Mouse (Mus musculus): ENCODE data around the gene Mesp2. TPM values are rescaled to one million over a fixed set of nuclear protein-coding genes. Genes with fewer than 3 reads are reported as not detected.
A peak's percentile ranks its signal among the peaks of the same experiment; 100 is the strongest.

The Mesp2 gene
- polyA plus RNA-seq, 1 experiment from 2014 or later, result 1.2 TPM

DNA sequence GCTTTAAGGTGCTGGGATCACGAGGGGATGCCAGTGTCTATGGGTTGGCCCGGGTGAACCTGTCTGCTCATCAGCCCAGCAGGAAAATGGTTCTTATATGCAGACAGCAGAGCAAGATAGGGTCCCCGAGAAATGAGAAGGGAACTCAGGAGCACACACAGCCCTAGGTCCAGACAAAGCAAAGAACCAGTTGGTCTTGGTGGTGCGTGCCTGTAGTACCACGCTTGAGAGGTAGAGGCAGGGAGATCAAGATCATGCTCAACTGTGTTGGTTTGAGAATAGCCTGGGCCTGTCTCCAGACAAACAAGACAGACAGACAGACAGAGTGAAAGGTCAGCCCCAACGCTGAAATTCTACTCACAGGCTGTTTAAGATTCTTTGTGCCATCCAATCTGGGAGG, 11.0 kb upstream of the Mesp2 start:
- no peaks in the 10 kb centered on the region for H3K4me1 ChIP-seq (ENCODE audit: control insufficient read depth, insufficient read depth, low read length)
- H3K9ac ChIP-seq (replicated peaks; ENCODE audit: low read depth, low read length), result no peak overlapping the region
- no peak overlapping the region for H3K27ac ChIP-seq (ENCODE audit: low read length)
- 71% methylated on average over 6 of the region's 6 CpGs for WGBS
- H3K36me3 ChIP-seq (ENCODE audit: control insufficient read depth, insufficient read depth, low read length), result no peaks in the 10 kb centered on the region
- ATAC-seq (ENCODE audit: insufficient number of reproducible peaks, insufficient read depth, low FRiP score, low read depth), result no peak
- H3K27me3 ChIP-seq (ENCODE audit: control insufficient read depth, insufficient read depth, low read length), result no peaks in the 10 kb centered on the region
- no peak overlapping the region for H3K4me3 ChIP-seq (ENCODE audit: low read depth, low read length)
- no peak overlapping the region for H3K4me2 ChIP-seq (replicated peaks; ENCODE audit: low read depth, low read length)
- H3K9me3 ChIP-seq (ENCODE audit: control insufficient read depth, low read depth, low read length), result no peaks in the 10 kb centered on the region

DNA sequence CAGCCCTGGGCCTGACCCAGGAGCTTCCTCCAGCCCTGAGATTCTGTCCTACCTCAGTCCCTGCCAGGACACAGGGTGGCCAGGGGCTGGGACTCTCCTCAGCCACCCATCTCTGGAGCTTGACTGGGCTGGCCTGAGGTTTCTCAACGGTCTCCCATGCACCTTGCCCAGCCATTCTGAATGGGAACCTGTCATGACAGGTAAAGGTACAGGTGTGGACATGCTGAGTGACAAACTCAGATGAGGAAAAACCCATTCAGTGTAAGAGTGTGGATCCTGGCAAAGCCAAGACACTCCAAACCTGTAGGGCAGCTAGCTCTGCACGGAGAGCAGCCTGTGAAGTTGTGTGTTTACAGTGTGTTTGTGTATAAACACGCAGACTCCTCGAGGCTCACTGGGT, 10.2 kb upstream of the Mesp2 start:
- no peak overlapping the region for H3K27ac ChIP-seq (ENCODE audit: low read length)
- ATAC-seq (ENCODE audit: insufficient number of reproducible peaks, insufficient read depth, low FRiP score, low read depth), result no peak
- no peak overlapping the region for H3K4me2 ChIP-seq (replicated peaks; ENCODE audit: low read depth, low read length)
- WGBS, result 64% methylated on average over 4 of the region's 4 CpGs
- no peaks in the 10 kb centered on the region for H3K27me3 ChIP-seq (ENCODE audit: control insufficient read depth, insufficient read depth, low read length)
- H3K36me3 ChIP-seq (ENCODE audit: control insufficient read depth, insufficient read depth, low read length), result no peaks in the 10 kb centered on the region
- no peaks in the 10 kb centered on the region for H3K9me3 ChIP-seq (ENCODE audit: control insufficient read depth, low read depth, low read length)
- H3K9ac ChIP-seq (replicated peaks; ENCODE audit: low read depth, low read length), result no peak overlapping the region
- H3K4me1 ChIP-seq (ENCODE audit: control insufficient read depth, insufficient read depth, low read length), result no peaks in the 10 kb centered on the region
- no peak overlapping the region for H3K4me3 ChIP-seq (ENCODE audit: low read depth, low read length)

DNA sequence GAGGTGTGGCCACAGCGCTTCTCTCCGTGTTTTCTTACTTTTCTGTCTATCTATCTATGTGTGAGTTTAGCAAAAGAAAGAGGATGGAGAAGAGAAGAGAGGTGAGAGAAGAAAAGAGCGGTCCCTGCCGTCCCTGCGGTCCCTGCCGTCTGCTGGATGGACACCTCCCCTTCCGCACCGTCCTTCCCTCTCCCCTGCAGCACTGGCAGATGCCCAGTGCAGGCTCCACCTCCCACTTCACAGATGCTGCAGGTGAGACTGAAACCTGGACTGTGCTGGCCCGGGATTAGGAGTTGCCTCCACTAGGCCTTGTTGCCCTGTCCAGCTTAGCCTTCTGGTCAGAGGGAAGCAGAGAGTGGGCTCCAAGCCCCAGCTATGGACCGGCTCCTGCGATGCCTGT, 9.1 kb upstream of the Mesp2 start:
- Histone ChIP-seq H3K9ac (replicated peaks; ENCODE audit: low read depth, low read length) (no peak overlapping the region), H3K4me2 (replicated peaks; ENCODE audit: low read depth, low read length) (no peak overlapping the region), H3K27ac (ENCODE audit: low read length) (no peak overlapping the region), H3K9me3 (ENCODE audit: control insufficient read depth, low read depth, low read length) (no peaks in the 10 kb centered on the region), H3K4me1 (ENCODE audit: control insufficient read depth, insufficient read depth, low read length) (no peaks in the 10 kb centered on the region), H3K4me3 (ENCODE audit: low read depth, low read length) (no peak overlapping the region), H3K27me3 (ENCODE audit: control insufficient read depth, insufficient read depth, low read length) (no peaks in the 10 kb centered on the region), H3K36me3 (ENCODE audit: control insufficient read depth, insufficient read depth, low read length) (no peaks in the 10 kb centered on the region)
- 75% methylated on average over 11 of the region's 11 CpGs for WGBS
- ATAC-seq (ENCODE audit: insufficient number of reproducible peaks, insufficient read depth, low FRiP score, low read depth), result no peak

DNA sequence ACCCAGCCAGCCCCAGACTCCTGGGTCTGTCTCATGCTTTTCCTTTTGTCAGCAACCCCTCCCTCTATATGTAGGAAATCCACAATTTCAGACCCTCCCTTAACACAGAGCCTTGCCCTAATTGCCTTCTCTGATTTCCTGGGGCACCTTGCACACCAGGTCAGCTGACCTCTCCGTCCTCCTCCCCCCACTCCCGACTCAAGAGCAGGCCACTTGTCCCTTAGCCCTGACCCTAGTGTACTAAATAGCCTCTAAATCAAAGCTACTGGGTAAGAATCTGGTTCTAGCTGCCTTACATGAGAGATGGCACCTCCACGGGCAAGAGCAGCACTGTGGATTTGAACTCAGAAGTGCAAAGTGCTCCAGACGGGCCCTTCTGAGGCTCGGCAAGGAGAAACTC, 8.5 kb upstream of the Mesp2 start:
- Histone ChIP-seq H3K4me2 (replicated peaks; ENCODE audit: low read depth, low read length) (no peak overlapping the region), H3K4me3 (ENCODE audit: low read depth, low read length) (no peak overlapping the region), H3K36me3 (ENCODE audit: control insufficient read depth, insufficient read depth, low read length) (no peaks in the 10 kb centered on the region), H3K9me3 (ENCODE audit: control insufficient read depth, low read depth, low read length) (no peaks in the 10 kb centered on the region), H3K27me3 (ENCODE audit: control insufficient read depth, insufficient read depth, low read length) (no peaks in the 10 kb centered on the region), H3K27ac (ENCODE audit: low read length) (no peak overlapping the region), H3K4me1 (ENCODE audit: control insufficient read depth, insufficient read depth, low read length) (no peaks in the 10 kb centered on the region), H3K9ac (replicated peaks; ENCODE audit: low read depth, low read length) (no peak overlapping the region)
- no peak for ATAC-seq (ENCODE audit: insufficient number of reproducible peaks, insufficient read depth, low FRiP score, low read depth)
- WGBS, result 49% methylated on average over 5 of the region's 5 CpGs

- Histone ChIP-seq H3K4me3 (ENCODE audit: low read depth, low read length) (no peak overlapping the region), H3K27me3 (ENCODE audit: control insufficient read depth, insufficient read depth, low read length) (no peaks in the 10 kb centered on the region), H3K4me1 (ENCODE audit: control insufficient read depth, insufficient read depth, low read length) (no peaks in the 10 kb centered on the region), H3K9me3 (ENCODE audit: control insufficient read depth, low read depth, low read length) (no peaks in the 10 kb centered on the region), H3K4me2 (replicated peaks; ENCODE audit: low read depth, low read length) (no peak overlapping the region), H3K27ac (ENCODE audit: low read length) (no peak overlapping the region), H3K36me3 (ENCODE audit: control insufficient read depth, insufficient read depth, low read length) (no peaks in the 10 kb centered on the region), H3K9ac (replicated peaks; ENCODE audit: low read depth, low read length) (no peak overlapping the region)
- 0 out of 2 replicates have a peak, but pooled peaks have one; percentile 39 for ATAC-seq (ENCODE audit: insufficient number of reproducible peaks, insufficient read depth, low FRiP score, low read depth)
- WGBS, result 49% methylated on average over 2 of the region's 2 CpGs
These were observed 6.6 kb upstream of the Mesp2 start for GRCm38 (mm10) chr7:79803887-79804286.

- no peak overlapping the region for H3K4me3 ChIP-seq (ENCODE audit: low read depth, low read length)
- H3K9me3 ChIP-seq (ENCODE audit: control insufficient read depth, low read depth, low read length), result no peaks in the 10 kb centered on the region
- no peak overlapping the region for H3K9ac ChIP-seq (replicated peaks; ENCODE audit: low read depth, low read length)
- no peak overlapping the region for H3K4me2 ChIP-seq (replicated peaks; ENCODE audit: low read depth, low read length)
- H3K27ac ChIP-seq (ENCODE audit: low read length), result no peak overlapping the region
- H3K36me3 ChIP-seq (ENCODE audit: control insufficient read depth, insufficient read depth, low read length), result no peaks in the 10 kb centered on the region
- peaks cover 6% of the 10 kb centered on the region; the same call in 1 of the 2 replicates for H3K27me3 ChIP-seq (ENCODE audit: control insufficient read depth, insufficient read depth, low read length)
- no peak for ATAC-seq (ENCODE audit: insufficient number of reproducible peaks, insufficient read depth, low FRiP score, low read depth)
- H3K4me1 ChIP-seq (ENCODE audit: control insufficient read depth, insufficient read depth, low read length), result peaks cover 6% of the 10 kb centered on the region; the same call in 1 of the 2 replicates
- 82% methylated on average over 7 of the region's 7 CpGs for WGBS
These were observed 2.0 kb upstream of the Mesp2 start for GRCm38 (mm10) chr7:79808561-79808960.

DNA sequence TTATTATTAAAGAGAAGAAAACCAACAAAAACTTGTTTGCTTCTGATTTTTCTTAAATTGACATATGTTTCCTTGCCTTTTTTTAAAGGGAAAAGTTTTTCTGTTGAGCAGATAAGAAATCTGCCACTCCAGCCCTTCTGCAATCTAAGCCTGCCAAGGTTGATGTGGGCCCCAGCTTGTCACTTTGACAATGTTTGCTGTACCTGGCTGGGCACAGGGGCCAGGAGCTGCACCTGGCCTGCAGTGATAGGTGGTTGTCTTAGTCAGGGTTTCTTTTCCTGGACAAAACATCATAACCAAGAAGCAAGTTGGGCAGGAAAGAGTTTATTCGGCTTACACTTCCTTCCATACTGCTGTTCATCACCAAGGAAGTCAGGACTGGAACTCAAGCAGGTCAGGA, 2.9 kb downstream of the Mesp2 start:
- no peak for ATAC-seq (ENCODE audit: insufficient number of reproducible peaks, insufficient read depth, low FRiP score, low read depth)

DNA sequence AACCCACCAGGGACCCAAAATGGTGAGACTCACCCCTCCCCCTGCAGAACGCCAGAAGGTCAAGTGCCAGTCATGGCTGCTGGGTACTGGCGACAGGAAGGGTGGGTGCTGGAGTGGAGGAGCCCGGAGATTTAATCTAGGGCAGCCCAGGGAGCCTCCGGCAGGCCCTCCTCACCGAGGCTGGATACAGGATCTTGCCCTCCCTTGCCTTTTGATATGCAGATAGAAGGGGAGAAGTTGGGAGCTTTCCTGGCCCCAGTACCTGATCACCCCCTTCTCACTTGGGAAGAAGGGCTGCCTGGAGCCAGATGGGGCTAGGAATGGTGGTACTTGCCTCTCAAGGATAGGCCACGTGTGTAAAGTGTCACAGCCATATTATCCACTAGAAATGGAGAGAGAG, 7.8 kb downstream of the Mesp2 start:
- no peak overlapping the region for H3K9ac ChIP-seq (replicated peaks; ENCODE audit: low read depth, low read length)
- H3K27me3 ChIP-seq (ENCODE audit: control insufficient read depth, insufficient read depth, low read length), result no peaks in the 10 kb centered on the region
- no peak overlapping the region for H3K4me2 ChIP-seq (replicated peaks; ENCODE audit: low read depth, low read length)
- H3K4me3 ChIP-seq (ENCODE audit: low read depth, low read length), result no peak overlapping the region
- no peak overlapping the region for H3K27ac ChIP-seq (ENCODE audit: low read length)
- 4% methylated on average over 6 of the region's 6 CpGs for WGBS
- no peaks in the 10 kb centered on the region for H3K9me3 ChIP-seq (ENCODE audit: control insufficient read depth, low read depth, low read length)
- no peaks in the 10 kb centered on the region for H3K36me3 ChIP-seq (ENCODE audit: control insufficient read depth, insufficient read depth, low read length)
- no peak for ATAC-seq (ENCODE audit: insufficient number of reproducible peaks, insufficient read depth, low FRiP score, low read depth)
- H3K4me1 ChIP-seq (ENCODE audit: control insufficient read depth, insufficient read depth, low read length), result no peaks in the 10 kb centered on the region

More for the DNA sequence above, 2.9 kb downstream of the Mesp2 start:
- Histone ChIP-seq H3K9ac (replicated peaks; ENCODE audit: low read depth, low read length) (no peak overlapping the region), H3K4me2 (replicated peaks; ENCODE audit: low read depth, low read length) (no peak overlapping the region), H3K4me3 (ENCODE audit: low read depth, low read length) (no peak overlapping the region), H3K4me1 (ENCODE audit: control insufficient read depth, insufficient read depth, low read length) (peaks cover 6% of the 10 kb centered on the region; the same call in 1 of the 2 replicates), H3K27me3 (ENCODE audit: control insufficient read depth, insufficient read depth, low read length) (peaks cover 6% of the 10 kb centered on the region; the same call in 1 of the 2 replicates), H3K27ac (ENCODE audit: low read length) (no peak overlapping the region), H3K36me3 (ENCODE audit: control insufficient read depth, insufficient read depth, low read length) (no peaks in the 10 kb centered on the region), H3K9me3 (ENCODE audit: control insufficient read depth, low read depth, low read length) (no peaks in the 10 kb centered on the region)
- 71% methylated on average over 1 of the region's 1 CpGs for WGBS

- Histone ChIP-seq H3K27ac (ENCODE audit: low read length) (no peak overlapping the region), H3K27me3 (ENCODE audit: control insufficient read depth, insufficient read depth, low read length) (no peaks in the 10 kb centered on the region)
These were observed 9.0 kb downstream of the Mesp2 start for GRCm38 (mm10) chr7:79819515-79819914.

More at GRCm38 (mm10) chr7:79819515-79819914, 9.0 kb downstream of the Mesp2 start:
- no peaks in the 10 kb centered on the region for H3K4me1 ChIP-seq (ENCODE audit: control insufficient read depth, insufficient read depth, low read length)
- no peak overlapping the region for H3K9ac ChIP-seq (replicated peaks; ENCODE audit: low read depth, low read length)
- no peak overlapping the region for H3K4me2 ChIP-seq (replicated peaks; ENCODE audit: low read depth, low read length)
- H3K36me3 ChIP-seq (ENCODE audit: control insufficient read depth, insufficient read depth, low read length), result no peaks in the 10 kb centered on the region
- WGBS, result 33% methylated on average over 4 of the region's 4 CpGs
- H3K9me3 ChIP-seq (ENCODE audit: control insufficient read depth, low read depth, low read length), result no peaks in the 10 kb centered on the region
- no peak overlapping the region for H3K4me3 ChIP-seq (ENCODE audit: low read depth, low read length)
- ATAC-seq (ENCODE audit: insufficient number of reproducible peaks, insufficient read depth, low FRiP score, low read depth), result no peak

Data from stomach, embryonic 14.5 days (tissue).